7 mouse cellular contexts compared by ENCODE assay signal in genomic region chr8:84742171-84743053, GRCm38 (mm10). TPM values are rescaled to one million over a fixed set of nuclear protein-coding genes. Genes with fewer than 3 reads are reported as not detected.
DNase-seq lines count a peak whose midpoint lies in the region; ATAC-seq and TF ChIP-seq lines count a peak whose summit lies in the region.

No protein-coding gene starts in this region.

- peak overlapping the region; percentile 23 for H3K4me2 ChIP-seq in hindbrain, embryonic 16.5 days (ENCODE audit: low read length)
- H3K4me2 ChIP-seq in midbrain, embryonic 12.5 days (replicated peaks) = peak overlapping the region; percentile 34

- H3K27ac ChIP-seq in ES-E14 (ENCODE audit: insufficient read depth, low read depth, low read length, poor library complexity, severe bottlenecking) = no peak overlapping the region
- H3K27ac ChIP-seq in hindbrain, embryonic 16.5 days (ENCODE audit: low read depth, low read length) = peak overlapping the region; percentile 80
- peak overlapping the region; percentile 63 for H3K27ac ChIP-seq in midbrain, embryonic 12.5 days (replicated peaks)

- ATAC-seq in hindbrain, embryonic 16.5 days = 0 out of 2 replicates have a peak, but pooled peaks have one; percentile 27
- peak; percentile 36 for ATAC-seq in midbrain, embryonic 12.5 days (ENCODE audit: low FRiP score, low read depth)

- H3K9ac ChIP-seq in ES-E14 (ENCODE audit: insufficient read depth, low read depth, low read length, poor library complexity, severe bottlenecking) = peak overlapping the region; percentile 37
- H3K9ac ChIP-seq in hindbrain, embryonic 16.5 days (ENCODE audit: low read depth, low read length) = peak overlapping the region; percentile 5; the same call in 1 of the 2 replicates
- peak overlapping the region; percentile 24; the same call in 1 of the 2 replicates for H3K9ac ChIP-seq in midbrain, embryonic 12.5 days (replicated peaks)

- in situ Hi-C loops in ES-E14 (cut with MboI; ENCODE audit: low sequenced_read_pairs in 2 of 2, unreplicated experiment in 2 of 2) = no loop called here

- 6% methylated on average over 32 of the region's 32 CpGs for WGBS in hindbrain, embryonic 16.5 days
- WGBS in midbrain, embryonic 12.5 days = 3% methylated on average over 32 of the region's 32 CpGs

- no peaks in the 10 kb centered on the region for H3K9me3 ChIP-seq in ES-E14 (ENCODE audit: control insufficient read depth, insufficient read depth, low read depth, low read length)
- no peaks in the 10 kb centered on the region for H3K9me3 ChIP-seq in hindbrain, embryonic 16.5 days (ENCODE audit: control insufficient read depth, low read length)
- no peaks in the 10 kb centered on the region for H3K9me3 ChIP-seq in midbrain, embryonic 12.5 days

- H3K4me3 ChIP-seq in ES-E14 (ENCODE audit: insufficient read depth in 1 of 2, low read depth in 1 of 2, low read length in 2 of 2, poor library complexity in 1 of 2, severe bottlenecking in 1 of 2) = peak overlapping the region; percentile 46 to 61
- H3K4me3 ChIP-seq in hindbrain, embryonic 16.5 days (ENCODE audit: low read length) = no peak overlapping the region
- 0 out of 2 replicates have a peak overlapping the region, but pooled peaks have one; percentile 7 for H3K4me3 ChIP-seq in midbrain, embryonic 12.5 days

- no peaks in the 10 kb centered on the region for H3K36me3 ChIP-seq in ES-E14 (ENCODE audit: control insufficient read depth, insufficient read depth, low read length, poor library complexity, severe bottlenecking)
- no peaks in the 10 kb centered on the region for H3K36me3 ChIP-seq in hindbrain, embryonic 16.5 days (ENCODE audit: control insufficient read depth, insufficient read depth, low read length)
- no peaks in the 10 kb centered on the region for H3K36me3 ChIP-seq in midbrain, embryonic 12.5 days

- DNase-seq in ES-E14 (ENCODE audit: low read depth, low spot score) = no peak
- peak; percentile 65 for DNase-seq in adipocyte (ENCODE audit: low spot score)
- DNase-seq in gastrocnemius, postnatal 10 days = peak; percentile 79
- DNase-seq in right cerebral cortex, postnatal 36 days (ENCODE audit: low spot score in 2 of 2) = no peak
- no peak for DNase-seq in left cerebral cortex, adult 18-20 months (ENCODE audit: low spot score in 2 of 2)

- H3K4me1 ChIP-seq in ES-E14 (ENCODE audit: control insufficient read depth in 2 of 2, insufficient read depth in 2 of 2, low read length in 2 of 2, poor library complexity in 1 of 2) = peaks cover 1 to 13% of the 10 kb centered on the region in 2 experiments; a peak in 1 of 4 replicates
- peaks cover 77% of the 10 kb centered on the region for H3K4me1 ChIP-seq in hindbrain, embryonic 16.5 days (ENCODE audit: control insufficient read depth, insufficient read depth, low read depth, low read length)
- H3K4me1 ChIP-seq in midbrain, embryonic 12.5 days = peaks cover 95% of the 10 kb centered on the region

- H3K27me3 ChIP-seq in hindbrain, embryonic 16.5 days (replicated peaks; ENCODE audit: control insufficient read depth, insufficient read depth, low read length) = peaks cover 36% of the 10 kb centered on the region
- peaks cover 100% of the 10 kb centered on the region for H3K27me3 ChIP-seq in midbrain, embryonic 12.5 days

TF ChIP-seq in ES-E14, 5 proteins besides CTCF, POLR2A, EP300 and RAD21:
- TF ChIP-seq MAFK (IDR thresholded peaks at IDR 0.05; ENCODE audit: insufficient read depth, low read depth, low read length) = no peak
- TF ChIP-seq CHD2 (IDR thresholded peaks at IDR 0.05; ENCODE audit: low read depth, low read length) = no peak
TF ChIP-seq in ES-E14: peak in this region for 0.

RNA-seq across cellular contexts. Expression of gene G430095P16Rik, which starts 19.6 kb away (rescaled TPM):
- 1.5 and 2.1 TPM in 2 replicates for total RNA-seq in ES-E14 (2012; rRNA removed)
- 1 to 10 TPM; 2.2 to 2.8 TPM for total RNA-seq in gastrocnemius, postnatal 10 days (2021)
- polyA plus RNA-seq in hindbrain, embryonic 16.5 days (2015; fragmentation: Nextera tagmentation; extraction: Ambion mirVana) = 0.82 and 0.89 TPM in 2 replicates
- 2.0 and 2.4 TPM in 2 replicates for polyA plus RNA-seq in midbrain, embryonic 12.5 days (2016; fragmentation: Nextera tagmentation; extraction: Ambion mirVana)
- total RNA-seq in left cerebral cortex, adult 18-20 months (2021) = not detected

RNA-seq across cellular contexts. Expression of gene Lyl1, which starts 41.2 kb away (rescaled TPM):
- total RNA-seq in ES-E14 (2012; rRNA removed) = 0.49 and 0.74 TPM in 2 replicates
- total RNA-seq in gastrocnemius, postnatal 10 days (2021) = 1 to 10 TPM; 3.3 to 5.4 TPM
- polyA plus RNA-seq in hindbrain, embryonic 16.5 days (2015; fragmentation: Nextera tagmentation; extraction: Ambion mirVana) = 2.6 and 3.2 TPM in 2 replicates
- 3.5 and 5.6 TPM in 2 replicates for polyA plus RNA-seq in midbrain, embryonic 12.5 days (2016; fragmentation: Nextera tagmentation; extraction: Ambion mirVana)
- 1 to 10 TPM; 2.6 TPM for total RNA-seq in left cerebral cortex, adult 18-20 months (2021)

RNA-seq across cellular contexts. Expression of gene Nacc1, which starts 54.8 kb away (rescaled TPM):
- 75.4 and 85.5 TPM in 2 replicates for total RNA-seq in ES-E14 (2012; rRNA removed)
- total RNA-seq in gastrocnemius, postnatal 10 days (2021) = 10 to 100 TPM; 38.2 to 39.1 TPM
- 12.4 and 15.5 TPM in 2 replicates for polyA plus RNA-seq in hindbrain, embryonic 16.5 days (2015; fragmentation: Nextera tagmentation; extraction: Ambion mirVana)
- 20.8 and 25.0 TPM in 2 replicates for polyA plus RNA-seq in midbrain, embryonic 12.5 days (2016; fragmentation: Nextera tagmentation; extraction: Ambion mirVana)
- total RNA-seq in left cerebral cortex, adult 18-20 months (2021) = 10 to 100 TPM; 93.7 to 99.0 TPM

RNA-seq across cellular contexts. Expression of gene Trmt1, which starts 56.3 kb away (rescaled TPM):
- 260 and 334 TPM in 2 replicates for total RNA-seq in ES-E14 (2012; rRNA removed)
- total RNA-seq in gastrocnemius, postnatal 10 days (2021) = 10 to 100 TPM; 33.7 to 43.9 TPM
- 66.8 and 71.2 TPM in 2 replicates for polyA plus RNA-seq in hindbrain, embryonic 16.5 days (2015; fragmentation: Nextera tagmentation; extraction: Ambion mirVana)
- polyA plus RNA-seq in midbrain, embryonic 12.5 days (2016; fragmentation: Nextera tagmentation; extraction: Ambion mirVana) = 53.6 and 58.8 TPM in 2 replicates
- total RNA-seq in left cerebral cortex, adult 18-20 months (2021) = 100 to 1,000 TPM in 1 of 2 experiments, 10 to 100 TPM in 1; 99.1 to 101 TPM

RNA-seq across cellular contexts. Expression of gene Nfix, which starts 57.7 kb away (rescaled TPM):
- 0.58 and 0.89 TPM in 2 replicates for total RNA-seq in ES-E14 (2012; rRNA removed)
- total RNA-seq in gastrocnemius, postnatal 10 days (2021) = 100 to 1,000 TPM; 598 to 734 TPM
- 94.3 and 109 TPM in 2 replicates for polyA plus RNA-seq in hindbrain, embryonic 16.5 days (2015; fragmentation: Nextera tagmentation; extraction: Ambion mirVana)
- 6.6 and 8.5 TPM in 2 replicates for polyA plus RNA-seq in midbrain, embryonic 12.5 days (2016; fragmentation: Nextera tagmentation; extraction: Ambion mirVana)
- total RNA-seq in left cerebral cortex, adult 18-20 months (2021) = 100 to 1,000 TPM; 291 to 300 TPM

Comparison
In these comparisons a context has a peak if more than half of its experiments do, and no peak if none do; other contexts are left out.
1. DNase-seq: peak in adipocyte (single experiment) and gastrocnemius, postnatal 10 days (single experiment); none in ES-E14 (single experiment), right cerebral cortex, postnatal 36 days (0 of 2) and left cerebral cortex, adult 18-20 months (0 of 2).
2. Peak in every context shown above with its lines, with median percentiles within 50 percentile points of each other: H3K9ac ChIP-seq.